Mouse (Mus musculus) activated CD4-positive, CD25-positive, alpha-beta regulatory T cell (primary cell): ENCODE measurements around the gene Vmn1r192. TPM values are rescaled to one million over a fixed set of nuclear protein-coding genes. Genes with fewer than 3 reads are reported as not detected.

Source experiments
- polyA plus RNA-seq, 2 experiments: library from polyadenylated mRNA; unstranded; fragments of 100-300 nt; shearing (Covaris generic); gene quantifications; one replicate each; pipeline ENCODE4 v1.2.1; 2017

The Vmn1r192 gene
- polyA plus RNA-seq: not detected

DNA sequence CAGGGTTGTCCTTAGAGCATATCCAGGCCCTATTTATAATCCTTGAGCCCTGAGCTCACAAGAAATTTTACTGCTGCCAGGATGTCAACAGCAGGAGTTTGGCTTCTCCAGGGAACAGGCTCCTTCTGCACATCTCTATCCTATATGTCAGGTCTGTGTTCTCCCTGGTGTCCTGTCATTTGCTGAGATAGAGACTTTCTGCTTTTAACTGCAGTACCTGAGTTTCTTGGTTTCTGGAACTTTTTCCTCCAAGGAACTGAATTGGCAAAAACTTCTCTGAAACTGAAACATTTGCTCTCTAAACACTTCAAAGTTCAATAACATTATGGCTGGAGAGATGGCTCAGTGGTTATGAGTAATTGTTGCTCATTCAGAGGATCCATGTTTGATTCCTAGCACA lies at the start of gene Vmn1r192:
Gene Vmn1r192 (minus strand): TSS at position 101 of the 400 bp plus-strand sequence.

DNA sequence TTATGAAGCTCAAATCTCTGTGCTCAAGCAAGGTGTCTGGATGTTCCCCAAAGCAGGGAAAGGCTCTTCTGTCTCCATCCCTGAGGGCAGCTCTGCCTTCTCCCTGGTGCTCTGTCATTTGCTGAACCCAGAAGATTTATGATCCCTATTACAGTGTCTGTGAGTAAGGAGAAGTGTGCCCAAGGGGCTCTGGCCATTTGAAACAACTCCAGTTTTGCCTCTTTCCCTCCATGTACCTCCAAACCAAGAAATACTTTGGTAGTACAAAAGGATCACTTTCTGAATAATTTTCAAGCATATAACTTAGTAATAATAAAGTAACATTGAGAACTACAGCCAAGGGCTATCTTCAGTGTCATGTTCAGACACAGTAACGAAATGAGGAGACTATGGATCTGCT lies 32.1 kb upstream of the Vmn1r192 start, which contains the start of gene Vmn1r193:
Gene Vmn1r193 (minus strand): TSS at position 101 of the 400 bp plus-strand sequence.

DNA sequence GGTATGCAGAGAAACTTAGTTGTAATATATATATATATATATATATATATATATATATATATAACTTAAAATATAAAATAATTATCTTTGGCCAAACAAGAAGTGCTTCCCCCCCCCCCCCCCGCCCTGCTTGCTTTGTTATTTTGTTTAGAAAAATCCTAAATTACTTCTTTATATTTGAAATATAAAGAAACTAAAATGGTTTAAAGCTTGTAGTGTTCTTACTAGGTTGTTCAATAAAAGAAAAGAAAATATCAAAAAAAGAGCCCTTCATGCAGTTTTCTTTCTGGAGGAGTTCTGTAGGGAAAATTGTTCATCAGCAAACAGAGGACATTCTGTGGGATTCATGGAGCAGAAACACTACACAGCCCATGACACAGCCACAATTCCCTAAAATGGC lies 7.1 kb downstream of the Vmn1r192 start, which contains the start of gene Vmn1r191:
Gene Vmn1r191 (minus strand): TSS at position 101 of the 400 bp plus-strand sequence.

Other genes with a start within 250 kb of the Vmn1r192 start
- under 1 TPM in 1 of 2 experiments, not detected in 1; 0.09 TPM for gene Zfp184, start 246.0 kb downstream of the Vmn1r192 start, polyA plus RNA-seq
- not detected for gene Pom121l2, start 209.9 kb downstream of the Vmn1r192 start, polyA plus RNA-seq
- under 1 TPM; 0.28 to 0.85 TPM for gene Prss16, start 181.4 kb downstream of the Vmn1r192 start, polyA plus RNA-seq
- gene Hist1h2ah, start 155.6 kb downstream of the Vmn1r192 start, polyA plus RNA-seq: not detected
- gene Hist1h2bk, start 155.3 kb downstream of the Vmn1r192 start, polyA plus RNA-seq: 1 to 10 TPM in 1 of 2 experiments, under 1 TPM in 1; 0.45 to 2.6 TPM
- gene Hist1h4i, start 149.8 kb downstream of the Vmn1r192 start, polyA plus RNA-seq: 10 to 100 TPM; 12.3 to 15.6 TPM
- gene Hist1h2ag, start 148.2 kb downstream of the Vmn1r192 start, polyA plus RNA-seq: 10 to 100 TPM; 12.1 to 24.2 TPM
- 10 to 100 TPM in 1 of 2 experiments, 1 to 10 TPM in 1; 4.8 to 10.1 TPM for gene Hist1h2bj, start 147.9 kb downstream of the Vmn1r192 start, polyA plus RNA-seq
- gene Vmn1r188, start 106.7 kb downstream of the Vmn1r192 start, polyA plus RNA-seq: not detected
- not detected for gene Vmn1r189, start 85.3 kb downstream of the Vmn1r192 start, polyA plus RNA-seq
- not detected for gene Vmn1r191, start 7.2 kb downstream of the Vmn1r192 start, polyA plus RNA-seq
- gene Vmn1r193, start 32.0 kb upstream of the Vmn1r192 start, polyA plus RNA-seq: under 1 TPM in 1 of 2 experiments, not detected in 1; 0.48 TPM
- gene Vmn1r194, start 53.1 kb upstream of the Vmn1r192 start, polyA plus RNA-seq: not detected
- not detected for gene Vmn1r195, start 79.4 kb upstream of the Vmn1r192 start, polyA plus RNA-seq
- not detected for gene Vmn1r196, start 98.8 kb upstream of the Vmn1r192 start, polyA plus RNA-seq
- under 1 TPM; 0.08 to 0.11 TPM for gene Vmn1r197, start 133.4 kb upstream of the Vmn1r192 start, polyA plus RNA-seq
- not detected for gene Vmn1r198, start 159.2 kb upstream of the Vmn1r192 start, polyA plus RNA-seq
- not detected for gene Vmn1r199, start 188.7 kb upstream of the Vmn1r192 start, polyA plus RNA-seq
- not detected for gene Vmn1r200, start 199.2 kb upstream of the Vmn1r192 start, polyA plus RNA-seq